Mouse (Mus musculus) lung, adult 18-20 months (tissue): ENCODE data around the gene Ptchd4.

Experiments
- DNase-seq, 2 experiments: peaks; one replicate each; pipeline ENCODE4 v3.0.0; 2022; ENCODE audit warnings: mixed read lengths in 2 of 2

Gene Ptchd4

DNA sequence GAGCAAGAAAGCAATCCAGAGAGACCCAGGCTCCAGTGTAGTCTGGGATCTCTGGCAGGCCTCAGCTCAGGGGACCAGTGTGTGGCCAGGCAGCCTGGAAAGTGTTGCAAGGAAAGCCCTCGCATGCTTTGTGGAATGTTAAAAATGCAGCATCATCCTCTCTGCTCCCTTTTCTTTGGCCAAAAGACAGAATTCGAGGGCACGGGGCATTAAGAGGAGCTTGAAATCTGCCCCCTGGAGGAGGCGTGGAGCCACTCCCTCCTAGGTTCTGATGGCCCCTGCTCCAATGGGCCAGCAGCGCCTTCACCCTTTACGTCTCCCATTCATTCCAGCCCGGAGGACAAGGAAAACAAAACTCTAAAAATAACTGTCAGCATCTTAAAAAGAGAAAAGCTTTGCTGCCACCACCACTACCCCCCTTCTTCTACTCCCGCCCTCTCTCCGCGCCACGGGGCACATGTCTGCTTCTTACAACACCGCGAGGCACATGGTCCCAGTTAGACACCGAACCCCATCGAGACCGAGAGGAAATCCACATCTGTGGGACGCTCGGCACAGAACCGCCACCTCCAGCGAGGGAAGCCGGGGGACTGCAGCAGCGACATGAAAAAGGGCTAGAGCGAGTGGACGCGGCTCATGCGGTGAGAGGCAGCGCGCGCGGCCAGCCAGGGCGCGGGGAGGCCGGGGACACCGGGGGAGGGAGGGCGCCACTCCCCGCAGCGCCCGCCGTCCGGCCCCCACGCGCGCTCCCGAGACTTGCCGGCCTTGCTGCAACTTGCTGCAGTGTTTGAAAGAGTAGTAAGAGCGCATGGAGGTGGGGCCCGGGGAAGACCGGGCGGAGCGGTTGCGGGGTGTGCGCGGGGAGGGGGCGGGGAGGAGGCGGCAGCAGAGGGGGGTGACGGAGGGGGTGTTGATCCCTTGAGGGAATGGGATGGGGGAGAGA lies at the start of gene Ptchd4:
Ptchd4 (plus strand) TSS at position 279 of the 943 bp plus-strand sequence.
- no peak for DNase-seq

DNA sequence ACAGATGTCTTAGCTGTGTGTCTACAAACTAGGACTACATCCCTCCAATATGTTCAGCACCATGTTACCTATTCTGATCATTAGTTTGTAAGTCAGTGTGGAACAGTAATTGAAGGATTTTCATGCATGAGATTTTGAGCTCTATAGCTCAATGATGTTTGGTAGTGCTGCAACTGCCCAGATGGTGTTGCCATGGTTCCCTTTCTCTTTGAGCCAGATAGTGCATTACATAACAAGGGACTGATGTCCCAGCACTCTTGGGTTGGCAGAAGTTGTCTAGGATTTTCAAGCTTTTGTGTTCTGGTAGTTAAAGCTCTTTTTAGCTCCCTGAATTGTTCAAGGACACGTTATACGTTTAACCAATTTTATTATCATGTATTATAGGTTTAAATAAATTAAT lies 38.9 kb upstream of the Ptchd4 start:
- no peak for DNase-seq

DNA sequence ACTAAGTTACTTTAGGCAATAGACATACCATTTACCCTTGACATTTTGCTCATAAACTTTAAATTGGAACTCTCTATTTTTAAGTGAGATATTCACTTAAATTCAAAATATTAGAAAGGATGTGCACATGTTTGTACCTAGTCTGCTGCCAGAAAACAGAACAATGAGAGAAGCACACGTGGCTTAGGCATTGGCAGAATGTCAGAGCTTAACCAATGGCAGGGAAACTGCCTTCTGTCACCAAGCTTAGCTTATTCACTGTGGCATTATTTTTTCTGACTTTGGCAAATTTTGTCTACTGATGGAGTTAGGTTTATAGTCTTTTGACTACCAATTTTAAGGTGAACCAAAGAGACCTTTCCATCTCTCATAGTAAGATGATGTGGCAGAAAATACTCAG lies 31.4 kb upstream of the Ptchd4 start:
- no peak for DNase-seq

DNA sequence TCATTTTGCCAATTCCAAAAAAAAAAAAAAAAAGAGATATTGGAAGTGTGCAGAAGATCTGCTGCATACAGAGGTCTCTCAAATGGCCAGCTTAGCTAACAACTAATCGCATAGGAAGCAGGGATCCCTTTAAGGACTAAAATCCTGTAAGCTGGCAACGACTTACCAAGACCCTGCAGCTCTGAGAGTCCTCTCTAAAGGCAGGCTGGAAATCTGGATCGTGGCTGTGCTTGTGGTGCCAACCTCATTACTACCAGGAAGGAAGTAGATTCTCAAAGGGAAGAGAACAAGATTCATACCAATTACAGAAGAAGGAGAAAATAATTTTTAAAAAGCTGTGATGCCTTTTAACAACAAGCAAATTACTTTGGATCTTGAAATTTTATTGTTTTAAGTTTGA lies 29.5 kb upstream of the Ptchd4 start:
- DNase-seq, result no peak

DNA sequence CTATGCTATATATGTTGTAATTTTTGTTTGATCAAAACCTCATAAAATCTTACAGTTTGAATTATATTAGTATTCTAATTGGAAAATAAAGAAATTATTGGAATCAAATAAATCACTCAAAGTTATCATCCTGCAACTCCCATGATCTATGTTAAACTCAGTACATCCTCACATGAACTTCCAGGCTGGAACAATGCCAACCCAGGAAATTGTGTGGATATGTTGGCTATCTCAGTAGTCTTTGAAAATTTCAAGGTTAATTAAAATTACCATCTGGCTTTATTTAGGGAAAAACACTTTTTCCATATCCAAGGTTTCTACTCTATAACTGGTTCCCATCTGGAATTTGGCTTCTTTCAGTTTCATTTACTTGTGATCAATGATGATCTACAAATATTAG lies 25.4 kb upstream of the Ptchd4 start:
- DNase-seq, result no peak

DNA sequence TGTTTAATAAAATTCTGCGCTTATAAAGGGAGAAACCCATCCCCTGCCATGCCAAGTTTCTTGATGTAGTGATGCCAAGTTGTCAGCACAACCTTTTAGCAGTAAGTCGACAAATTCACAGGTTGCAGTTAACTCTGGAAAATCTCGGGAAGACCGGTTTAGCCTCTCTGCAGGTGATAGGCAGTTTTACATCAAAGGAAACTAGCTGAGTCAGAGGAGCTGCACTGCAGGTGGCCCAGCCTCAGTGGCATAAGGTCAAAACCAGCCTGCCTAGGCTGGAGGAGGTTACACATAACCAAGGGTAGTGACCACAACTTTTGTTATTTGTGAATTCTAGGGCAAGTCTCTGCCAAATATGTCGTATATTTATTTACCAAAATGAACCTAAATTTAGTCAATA lies 24.0 kb upstream of the Ptchd4 start:
- DNase-seq, result no peak

DNA sequence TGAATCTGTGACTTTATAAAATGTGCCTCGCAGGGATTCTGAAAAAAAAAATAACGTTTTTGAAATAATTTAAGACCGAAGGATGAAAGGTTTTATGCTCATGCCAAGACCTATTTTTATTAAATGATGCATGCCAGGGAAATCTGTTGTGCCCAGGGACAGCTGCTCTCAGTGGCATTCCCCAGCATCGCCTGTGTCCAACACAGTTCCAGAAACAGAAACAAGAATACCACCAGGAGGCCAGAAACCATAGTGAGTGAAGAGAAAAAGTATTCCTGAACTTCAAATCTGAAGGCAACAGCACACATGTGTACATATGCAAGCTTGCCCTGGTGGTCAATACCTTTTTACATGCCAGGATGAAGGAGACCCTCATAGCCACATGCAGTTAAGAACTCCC lies 17.8 kb upstream of the Ptchd4 start:
- DNase-seq, result no peak

DNA sequence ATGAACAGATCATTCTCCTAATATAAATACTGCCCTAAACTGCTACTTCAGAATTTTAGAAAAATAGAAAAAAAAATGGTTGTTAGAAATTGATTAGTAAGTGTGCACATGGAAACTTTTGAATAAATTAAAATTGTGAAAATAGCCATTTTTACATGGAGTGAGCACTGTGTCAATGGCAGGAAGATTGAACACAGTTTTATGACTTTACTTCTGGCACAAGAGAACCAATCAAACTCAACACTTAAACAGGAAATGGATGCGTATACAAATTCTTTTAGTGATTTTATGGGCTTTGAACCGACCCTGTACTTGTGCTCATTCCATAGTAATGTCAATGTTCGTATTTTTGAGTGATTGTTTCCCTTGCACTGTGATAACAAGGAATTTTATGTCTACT lies 16.1 kb upstream of the Ptchd4 start:
- no peak for DNase-seq

DNA sequence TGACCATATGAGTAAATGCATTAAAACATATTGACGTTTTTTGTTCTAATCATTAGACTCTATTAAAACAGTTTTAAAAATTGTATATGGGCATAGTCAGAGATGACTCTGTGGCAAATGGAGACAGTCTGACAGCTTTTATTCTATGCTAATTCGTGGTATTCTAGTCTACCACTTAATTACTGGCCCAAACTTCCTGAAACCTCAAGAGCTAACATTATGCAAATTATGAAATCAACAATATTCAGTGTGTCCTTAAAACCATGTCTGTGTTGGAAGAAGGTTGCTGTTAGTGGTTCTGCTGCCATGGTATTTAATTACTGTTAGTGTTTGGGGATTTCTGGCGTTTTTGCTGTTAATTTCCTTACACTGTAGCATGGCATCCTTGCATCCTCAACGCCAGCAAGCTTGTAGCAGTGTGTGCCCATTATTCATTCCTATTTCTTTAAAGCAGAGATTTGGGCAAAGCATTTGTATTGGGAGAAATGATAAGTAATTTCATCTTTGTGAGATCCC lies 12.6 kb upstream of the Ptchd4 start:
- no peak for DNase-seq

DNA sequence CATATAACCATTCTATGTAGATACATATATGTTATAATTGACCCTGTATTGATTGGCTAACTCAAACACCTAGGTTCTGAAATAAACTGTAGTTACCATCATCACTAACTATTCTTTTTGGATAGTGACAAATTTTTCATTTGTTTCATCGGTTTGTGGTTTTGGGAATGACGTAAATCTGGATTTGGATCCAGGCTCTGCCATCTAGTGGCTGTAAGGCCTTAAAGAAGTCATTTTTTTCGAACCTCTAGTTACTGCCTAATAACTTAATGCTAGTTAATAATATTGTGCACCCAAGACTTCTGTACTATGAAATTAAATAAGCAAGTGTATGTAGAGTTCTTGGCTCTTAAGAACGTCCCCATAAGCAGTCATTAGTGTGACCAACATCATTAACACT lies 11.5 kb upstream of the Ptchd4 start:
- no peak for DNase-seq

DNA sequence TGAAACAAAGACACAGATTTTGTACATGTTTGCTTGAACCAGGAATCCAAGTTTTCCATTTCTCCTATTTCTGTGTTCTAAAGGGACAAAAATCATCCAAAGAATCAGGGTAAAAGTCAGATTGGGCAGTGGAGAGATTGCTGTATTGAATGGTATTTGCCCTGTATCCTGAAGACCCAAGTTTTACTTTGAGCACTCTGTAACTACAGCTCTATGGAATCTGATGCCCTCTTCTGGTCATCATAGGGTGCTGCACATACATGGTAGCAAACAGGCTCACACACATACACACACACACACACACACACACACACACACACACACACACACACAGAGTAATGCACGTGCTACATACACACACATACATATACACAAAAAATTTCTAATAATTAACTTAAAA lies 8.7 kb upstream of the Ptchd4 start:
- DNase-seq, result no peak

DNA sequence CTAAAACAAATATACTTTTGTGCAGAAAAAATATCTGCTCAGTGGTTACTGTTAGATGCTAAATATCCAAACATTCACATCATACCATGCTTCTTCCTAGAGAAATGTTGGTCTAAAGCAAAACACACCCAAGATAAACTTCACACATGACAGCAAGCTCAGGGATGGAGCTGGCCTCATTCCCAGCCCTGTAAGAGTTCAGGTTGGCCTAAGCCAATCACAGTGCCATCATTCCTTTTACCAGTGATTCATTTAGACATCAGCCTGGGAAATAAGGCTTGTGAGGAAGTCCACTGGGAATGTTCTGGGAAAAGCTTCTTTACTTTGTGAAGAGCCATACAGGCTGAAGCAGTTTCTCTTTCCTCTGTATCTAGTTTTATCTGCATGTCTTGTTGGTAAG lies 5.6 kb upstream of the Ptchd4 start:
- no peak for DNase-seq

DNA sequence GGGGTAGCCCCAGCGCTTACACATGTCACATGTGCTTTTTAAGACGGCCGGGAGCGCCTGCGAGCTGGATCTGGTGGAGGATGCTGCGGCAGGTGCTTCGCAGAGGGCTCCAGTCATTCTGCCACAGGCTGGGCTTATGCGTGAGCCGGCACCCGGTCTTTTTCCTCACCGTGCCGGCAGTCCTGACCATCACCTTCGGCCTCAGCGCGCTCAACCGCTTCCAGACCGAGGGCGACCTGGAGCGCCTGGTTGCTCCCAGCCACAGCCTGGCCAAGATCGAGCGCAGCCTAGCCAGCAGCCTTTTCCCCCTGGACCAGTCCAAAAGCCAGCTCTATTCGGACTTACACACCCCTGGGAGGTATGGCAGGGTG lies 850 bp downstream of the Ptchd4 start:
- DNase-seq, result no peak

DNA sequence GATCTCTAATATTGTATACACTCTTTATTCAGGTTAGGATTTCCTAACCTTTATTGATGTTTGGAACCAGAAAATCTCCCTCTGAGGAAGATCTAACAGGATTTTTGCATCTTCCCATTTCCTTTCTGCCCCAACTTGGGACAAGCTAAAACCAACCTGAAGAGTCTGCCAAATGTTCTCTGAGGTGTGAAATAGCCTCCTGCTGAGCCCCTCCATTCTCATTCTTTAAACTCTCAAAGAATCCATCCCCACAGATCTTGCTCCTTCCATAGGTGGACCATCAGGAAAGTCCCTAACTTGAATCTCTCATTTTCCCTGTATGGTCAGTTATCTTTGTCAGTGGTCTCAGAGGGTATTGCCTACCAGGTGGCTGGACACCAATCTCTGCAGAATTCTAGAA lies 20.0 kb downstream of the Ptchd4 start:
- DNase-seq, result no peak

DNA sequence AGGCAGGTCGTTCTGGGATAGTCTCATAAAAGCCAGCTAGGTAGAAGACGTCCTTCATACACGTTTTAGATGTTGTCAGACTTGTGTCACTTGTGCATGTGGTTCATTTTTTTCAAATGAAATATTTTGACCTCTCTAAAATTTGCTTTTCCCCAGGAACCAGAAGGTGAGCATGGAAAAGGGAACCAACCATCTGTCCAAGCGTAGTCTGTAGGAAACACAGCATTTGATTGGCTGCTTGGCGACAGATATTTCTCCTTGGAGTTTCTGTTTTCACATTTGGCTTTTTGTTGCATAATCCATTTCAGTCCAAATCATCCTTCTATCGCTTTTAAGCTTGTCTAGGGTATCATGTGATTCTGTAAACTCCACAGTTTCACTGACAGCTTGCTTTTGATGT lies 20.8 kb downstream of the Ptchd4 start:
- DNase-seq, result no peak

DNA sequence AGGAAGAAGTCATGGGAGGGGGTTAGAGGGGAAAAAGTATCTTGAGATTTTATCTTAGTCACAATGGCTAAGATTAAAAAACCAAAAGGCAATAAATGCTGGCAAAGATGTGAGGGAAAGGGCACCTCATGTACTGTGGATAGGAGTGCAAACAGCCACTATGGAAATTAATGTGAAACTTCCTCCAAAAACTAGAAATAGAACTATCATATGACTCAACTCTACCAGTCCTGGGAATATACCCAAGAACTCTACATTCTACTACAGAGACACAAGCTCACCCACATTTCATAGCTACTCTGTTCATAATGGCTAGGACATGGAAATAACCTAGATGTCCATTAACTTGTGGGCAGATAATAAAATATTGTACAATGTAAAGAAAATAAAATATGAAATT lies 30.3 kb downstream of the Ptchd4 start:
- DNase-seq, result no peak

DNA sequence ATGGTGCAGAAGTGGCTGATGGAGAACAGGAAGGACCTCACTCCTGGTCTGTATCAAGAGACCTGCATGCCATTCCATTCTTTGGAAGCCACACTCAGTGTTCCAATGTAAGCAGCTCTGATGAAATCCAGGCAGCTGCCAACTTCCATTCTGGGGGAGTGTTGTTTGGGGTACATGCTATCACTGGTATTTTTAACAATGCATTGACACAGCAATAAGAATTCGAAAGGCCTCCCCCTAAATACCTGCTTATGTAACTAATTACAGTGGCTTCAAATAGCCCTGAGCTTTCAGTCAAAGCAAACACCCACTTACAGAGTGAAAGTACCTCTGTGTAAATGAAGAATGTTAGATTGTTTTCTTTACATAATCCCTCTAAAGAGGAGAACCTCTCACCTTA lies 42.7 kb downstream of the Ptchd4 start:
- peak in 1 of 2 experiments; percentile 7 for DNase-seq

DNA sequence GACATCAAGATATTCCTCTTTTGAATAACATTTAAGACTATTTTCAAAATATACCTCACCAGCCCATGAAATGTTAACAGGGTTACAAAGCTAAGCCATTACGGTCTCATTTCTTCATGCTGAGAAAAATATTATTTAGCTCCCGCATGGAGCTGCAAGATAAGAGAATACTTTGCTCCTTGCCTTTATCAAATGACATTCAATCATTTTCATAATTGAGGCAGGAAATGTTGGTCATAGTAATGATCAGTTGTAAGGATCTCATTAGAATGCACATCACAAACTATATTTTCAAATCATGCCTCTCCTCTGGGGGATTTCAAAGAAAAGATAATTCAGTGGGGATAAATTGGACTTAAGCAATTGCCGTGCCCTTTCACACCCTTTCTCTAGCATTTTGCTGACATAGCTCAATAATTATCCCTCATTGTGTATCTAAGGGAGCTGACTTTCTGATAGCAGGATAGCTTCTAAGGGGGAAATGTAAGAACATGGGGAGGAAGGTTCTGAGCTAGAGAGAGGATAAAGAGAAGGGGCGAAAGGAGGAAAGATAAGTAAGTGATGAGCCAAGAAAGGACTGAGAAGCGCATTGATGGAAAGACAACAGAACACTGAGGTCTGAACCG lies 47.5 kb downstream of the Ptchd4 start:
- no peak for DNase-seq

DNA sequence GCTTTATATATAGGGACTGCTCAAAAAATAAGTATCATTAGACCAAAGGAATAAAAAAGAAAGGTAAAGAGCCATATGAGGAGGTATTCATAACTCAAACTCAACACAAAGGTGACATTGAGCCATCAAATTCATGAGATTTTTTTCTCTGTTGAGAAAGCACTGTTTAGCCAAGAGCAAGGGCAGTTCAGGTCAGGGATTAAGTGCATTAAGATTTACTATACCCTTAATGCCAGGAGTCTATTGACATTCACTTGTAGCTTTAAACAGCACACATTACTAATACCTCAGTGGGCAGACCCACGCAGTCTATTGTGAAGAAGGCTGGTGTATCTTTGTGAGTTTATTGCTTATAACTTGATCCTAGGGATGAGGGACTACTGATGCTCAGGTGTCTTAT lies 49.0 kb downstream of the Ptchd4 start:
- DNase-seq, result no peak

DNA sequence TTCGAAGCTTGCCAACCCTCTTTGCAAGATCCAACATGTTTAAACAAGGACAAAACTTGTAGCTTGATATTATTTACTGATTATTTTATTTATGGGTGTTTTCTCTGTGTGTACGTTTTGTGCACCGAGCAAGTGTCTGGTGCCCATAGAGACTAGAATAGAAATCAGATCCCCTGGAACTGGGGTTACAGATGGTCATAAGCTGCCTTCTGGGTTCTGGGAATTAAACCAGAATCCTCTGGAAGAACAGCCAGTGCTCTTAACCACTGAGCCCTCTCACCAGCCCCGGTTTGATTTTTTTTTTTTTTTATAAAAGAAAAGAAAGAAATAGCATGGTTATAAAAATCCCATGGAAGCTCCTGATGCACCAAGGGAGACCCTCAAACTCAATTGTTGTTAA lies 59.1 kb downstream of the Ptchd4 start:
- no peak for DNase-seq

DNA sequence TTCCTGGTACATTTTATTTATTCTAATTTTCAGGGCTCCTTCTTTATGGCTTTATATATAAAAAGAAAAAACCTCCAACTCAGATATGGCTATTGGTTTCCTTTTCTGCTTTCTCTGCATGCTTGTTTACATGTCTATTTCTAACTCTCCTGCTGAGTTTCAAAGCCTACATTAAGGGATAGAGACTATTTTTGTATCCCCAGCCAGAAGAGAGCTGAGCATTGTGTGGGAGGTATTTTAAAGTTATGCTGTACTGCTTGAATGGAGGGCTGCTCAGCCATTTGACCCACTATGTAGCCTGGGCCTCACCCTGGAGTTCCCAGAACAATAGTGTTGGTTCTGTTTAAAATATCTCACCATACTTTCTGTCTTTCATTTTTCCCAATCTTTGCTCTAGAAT lies 77.3 kb downstream of the Ptchd4 start:
- no peak for DNase-seq

DNA sequence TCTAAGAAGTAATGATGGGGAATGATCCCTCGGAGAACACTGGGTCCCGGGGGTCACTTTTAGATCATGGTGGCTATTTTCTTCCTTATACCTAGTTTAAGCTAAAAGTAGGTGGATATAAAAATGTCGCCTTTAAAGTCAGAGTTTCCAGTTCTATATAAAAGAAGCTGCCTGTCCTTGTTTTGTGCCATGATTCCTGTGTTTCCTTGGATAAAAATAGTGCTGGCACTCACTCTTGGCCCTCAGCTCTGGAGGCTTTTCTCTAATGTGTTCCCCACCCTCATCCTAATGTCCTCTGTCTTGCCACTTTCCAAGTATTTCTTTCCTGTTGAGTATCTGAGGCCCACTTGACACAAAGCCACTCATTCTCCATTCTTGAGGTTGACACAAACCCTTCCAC lies 79.6 kb downstream of the Ptchd4 start:
- no peak for DNase-seq

DNA sequence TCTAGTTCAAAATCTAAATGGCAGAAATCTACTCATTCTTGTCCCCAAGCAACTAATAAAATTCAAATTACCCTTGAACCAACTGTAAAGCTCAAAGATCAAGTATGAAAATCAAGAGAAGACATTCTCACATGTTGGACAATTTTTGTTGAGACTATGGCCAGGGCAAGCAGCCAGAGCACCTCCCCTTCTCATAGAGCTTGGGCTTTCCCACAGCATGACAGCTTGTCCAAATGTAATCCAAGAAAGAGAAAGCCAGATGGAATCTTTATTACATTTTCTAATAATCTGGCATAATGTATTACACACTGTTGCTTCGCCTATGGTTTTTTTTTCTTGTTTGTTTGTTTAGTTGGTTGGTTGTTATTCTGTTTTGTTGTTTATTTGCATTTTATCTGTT lies 102.7 kb downstream of the Ptchd4 start:
- no peak for DNase-seq

DNA sequence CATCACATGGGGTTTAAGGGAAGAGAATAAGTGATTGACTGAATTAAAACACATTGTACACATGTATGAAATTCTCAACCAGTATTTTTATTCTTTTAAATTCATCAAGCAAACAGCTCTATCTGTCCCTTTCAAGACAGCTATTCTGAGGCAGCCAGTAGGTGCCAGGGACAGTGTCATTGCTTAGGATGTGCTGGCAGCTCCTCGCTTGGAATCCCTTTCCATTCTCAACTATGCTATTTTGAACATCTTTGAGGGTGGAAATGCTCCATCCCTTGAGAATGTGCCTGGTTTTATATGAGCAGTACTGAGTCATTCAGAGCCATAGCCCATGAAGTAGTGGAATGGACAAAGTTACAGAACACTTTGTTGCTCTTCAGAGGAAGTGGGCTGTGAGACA lies 112.2 kb downstream of the Ptchd4 start:
- DNase-seq, result no peak
